Mouse (Mus musculus): Measurements from ENCODE around the gene Gipc2.

Gipc2 gene

DNA sequence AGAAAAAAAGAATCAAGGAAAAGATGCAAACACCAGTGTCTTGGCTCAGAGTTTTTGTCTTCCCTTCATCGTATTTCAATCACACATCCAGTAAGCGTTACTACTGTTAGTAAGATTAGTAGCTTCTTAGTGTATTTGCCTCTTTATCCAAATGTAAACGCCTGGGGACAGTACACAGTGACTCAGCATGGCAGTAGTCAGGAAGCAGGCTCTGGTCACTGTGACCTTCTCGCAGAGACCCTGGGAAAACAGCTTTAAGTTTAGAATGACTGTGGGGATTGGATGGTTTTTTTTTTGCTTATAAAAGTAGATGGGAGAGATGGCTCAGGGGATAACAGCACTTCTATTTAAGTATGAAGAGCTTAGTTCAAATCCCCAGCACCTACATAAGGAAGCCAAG lies 46.0 kb downstream of the Gipc2 start:
- DNase-seq (ENCODE audit: low spot score) = no peak

DNA sequence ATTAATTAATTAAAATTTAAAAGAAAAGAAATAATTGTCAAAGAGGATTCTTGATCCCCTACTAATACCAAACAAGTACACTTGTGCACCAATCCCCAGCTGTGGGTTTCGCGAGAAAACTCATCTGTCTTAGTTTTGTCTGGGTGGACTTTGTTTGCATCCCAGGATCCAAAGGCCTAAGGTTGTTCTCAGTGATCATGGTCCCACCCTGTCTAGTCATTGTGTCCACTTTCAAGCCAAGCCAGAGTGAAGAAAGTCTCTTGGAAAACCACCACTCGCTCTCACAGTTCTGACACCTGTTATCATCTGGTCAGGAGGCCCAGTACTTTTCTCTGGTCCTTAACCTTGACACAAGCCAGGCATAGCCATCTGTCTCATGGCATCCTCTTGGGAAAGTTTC lies 48.1 kb downstream of the Gipc2 start:
- DNase-seq (ENCODE audit: low spot score) = no peak

GRCm38 (mm10) chr3:152116140-152116539 lies 49.9 kb downstream of the Gipc2 start:
- DNase-seq (ENCODE audit: low spot score) = no peak

DNA sequence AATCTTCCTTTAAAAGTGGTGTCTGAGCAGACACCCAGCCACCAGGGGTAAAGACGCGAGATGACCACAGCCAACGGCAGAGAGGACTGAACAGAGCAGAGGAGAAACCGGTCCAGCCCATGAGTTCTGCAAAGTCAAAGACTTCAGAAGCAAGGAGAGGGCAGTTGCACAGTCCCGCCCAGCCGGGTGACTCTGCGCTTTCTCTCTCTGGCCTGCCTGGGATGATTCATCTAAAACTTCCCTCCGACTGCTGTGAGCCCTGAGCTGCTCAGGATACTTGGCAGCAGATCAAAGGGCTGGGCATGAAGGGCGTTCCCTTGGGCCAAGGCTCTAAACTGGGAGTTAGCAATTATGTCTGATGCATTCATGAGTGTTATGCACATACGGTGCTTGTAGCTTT lies 51.2 kb downstream of the Gipc2 start:
- DNase-seq (ENCODE audit: low spot score) = peak; percentile 70

DNA sequence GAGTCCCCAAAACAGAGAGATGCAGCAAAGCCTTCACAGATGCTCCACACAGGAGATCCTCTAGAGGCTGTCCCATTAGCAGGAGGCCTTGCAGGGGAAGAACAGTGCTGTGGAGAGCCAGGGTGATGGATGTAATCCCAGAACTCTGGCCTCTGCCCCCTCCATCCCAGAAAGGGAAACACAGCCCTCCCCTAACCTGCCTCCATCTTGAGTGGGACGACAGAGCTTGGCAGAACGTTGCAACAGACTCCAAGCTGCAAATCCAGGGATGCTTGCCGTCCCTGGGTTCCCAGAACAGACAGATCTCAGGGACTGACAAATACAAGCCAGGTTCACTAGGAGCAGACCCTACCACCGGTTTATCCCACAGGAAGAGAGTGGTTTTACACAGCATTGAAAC lies 51.8 kb downstream of the Gipc2 start:
- no peak for DNase-seq (ENCODE audit: low spot score)

DNA sequence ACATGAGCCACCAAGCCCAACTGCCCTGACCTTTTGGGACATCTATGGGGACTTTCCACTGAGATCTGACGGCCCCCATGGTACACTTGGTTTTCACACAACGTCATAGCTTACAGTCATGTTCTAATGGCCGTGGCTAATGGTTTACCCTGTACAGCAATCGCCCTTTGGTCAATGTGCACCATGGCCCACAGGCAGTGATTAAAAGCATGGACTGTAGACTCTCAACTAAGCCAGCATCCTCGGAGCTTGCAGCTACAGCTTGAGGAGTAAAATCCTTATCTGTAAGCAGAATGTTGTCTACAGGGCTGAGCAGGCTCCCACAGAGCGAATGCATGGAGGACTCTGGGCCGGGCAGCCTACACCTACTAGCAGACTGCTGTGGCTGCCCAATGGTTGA lies 52.5 kb downstream of the Gipc2 start:
- DNase-seq (ENCODE audit: low spot score) = no peak

- no peak for DNase-seq (ENCODE audit: low spot score)
Measured at GRCm38 (mm10) chr3:152112664-152113063, 53.4 kb downstream of the Gipc2 start.

DNA sequence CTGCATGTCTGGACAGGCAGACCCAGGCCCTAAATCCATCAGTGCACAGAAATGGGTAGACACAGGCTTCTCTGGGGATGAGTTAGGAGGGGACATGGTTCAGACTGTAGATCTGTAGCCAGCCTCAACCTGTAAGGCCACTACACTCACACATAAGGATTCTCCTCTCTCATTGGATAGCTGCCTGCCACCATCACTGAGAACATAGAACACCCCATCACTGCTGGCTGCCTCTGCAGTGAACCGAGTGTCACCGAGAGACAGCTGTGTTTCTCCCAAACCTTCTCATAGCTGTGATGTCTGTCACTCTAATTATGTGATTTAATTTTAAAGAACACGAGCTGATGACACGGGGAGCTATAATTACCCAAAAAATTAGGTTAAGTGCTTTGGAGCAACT lies 54.5 kb downstream of the Gipc2 start:
- no peak for DNase-seq (ENCODE audit: low spot score)

DNA sequence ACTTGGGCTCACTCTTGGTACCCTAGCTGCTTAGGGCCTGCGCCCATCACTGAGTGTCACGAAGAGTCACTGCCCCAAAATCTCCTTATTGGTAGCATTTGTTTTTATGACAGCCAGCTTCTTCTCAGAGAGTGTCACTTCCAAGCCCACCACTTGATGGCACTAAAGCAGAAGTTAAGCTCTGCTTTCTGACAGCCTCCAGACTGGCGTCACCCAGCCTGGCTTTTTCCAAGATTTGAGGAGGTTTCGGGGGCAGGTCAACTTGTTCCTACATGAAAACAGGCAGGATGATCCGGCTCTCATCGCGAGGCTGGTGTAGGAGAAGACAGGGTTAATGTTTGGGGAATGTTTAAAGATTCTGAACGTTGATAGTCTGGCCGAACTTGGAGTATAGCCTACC lies 54.9 kb downstream of the Gipc2 start:
- peak; percentile 88 for DNase-seq (ENCODE audit: low spot score)

- no peak for DNase-seq (ENCODE audit: low spot score)
Measured at GRCm38 (mm10) chr3:152109260-152109587, 56.8 kb downstream of the Gipc2 start.

DNA sequence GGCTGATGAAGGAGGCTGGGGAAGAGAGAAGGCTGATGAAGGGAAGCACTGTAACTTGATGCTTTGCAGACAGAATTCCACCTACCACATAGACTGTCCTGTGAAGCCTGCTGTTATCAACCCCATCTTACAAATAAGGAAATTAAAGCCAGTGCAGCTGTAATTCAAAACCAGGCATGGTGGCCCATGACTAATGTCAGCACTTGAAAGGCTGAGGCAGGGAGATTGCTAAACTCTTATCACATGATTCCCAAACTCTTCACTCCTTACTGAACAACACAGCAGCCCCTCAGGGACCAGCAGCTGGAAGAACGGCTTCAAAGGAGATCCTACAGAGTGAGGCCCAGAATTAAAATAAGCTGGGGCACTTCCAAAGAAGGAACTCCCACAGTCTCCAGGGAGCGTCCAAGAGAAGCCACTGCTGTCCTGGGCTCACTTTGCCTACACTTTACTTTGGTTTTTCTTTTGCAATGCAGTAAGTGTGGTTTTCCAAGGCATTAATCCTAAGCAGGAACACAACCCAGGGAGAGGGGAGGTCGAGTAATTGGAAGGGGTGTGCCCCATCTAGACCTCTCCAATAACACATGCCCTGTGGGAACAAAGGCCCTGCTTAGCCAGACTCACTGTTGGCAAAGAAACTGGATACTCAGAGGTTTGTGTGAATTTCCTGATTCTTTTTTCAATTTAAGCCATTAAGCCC lies 57.3 kb downstream of the Gipc2 start:
- peak; percentile 29 for DNase-seq (ENCODE audit: low spot score)

DNA sequence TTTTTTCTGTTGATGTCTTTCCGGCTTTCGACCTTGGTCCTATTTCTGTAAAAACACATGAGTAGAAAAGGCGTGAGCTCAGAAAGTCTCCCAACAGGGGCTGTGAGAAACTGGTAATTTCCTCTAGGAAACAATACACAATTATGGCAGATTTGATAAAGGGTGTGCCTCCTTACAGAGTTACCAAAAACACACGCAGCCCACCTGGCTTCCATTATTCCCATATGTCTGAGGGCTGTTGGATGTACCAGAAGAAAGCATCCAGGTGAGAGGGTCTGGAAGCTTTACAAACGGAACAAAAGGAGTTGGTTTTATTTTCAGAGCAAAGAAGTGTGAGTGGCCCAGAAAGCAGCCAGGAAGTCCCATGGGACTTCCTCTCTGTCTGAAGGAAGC lies 58.0 kb downstream of the Gipc2 start:
- DNase-seq (ENCODE audit: low spot score) = no peak

- DNase-seq (ENCODE audit: low spot score) = peak; percentile 73
Measured at GRCm38 (mm10) chr3:152107149-152108002, 58.7 kb downstream of the Gipc2 start.

GRCm38 (mm10) chr3:152106225-152107148 lies 59.5 kb downstream of the Gipc2 start:
- peak; percentile 54 for DNase-seq (ENCODE audit: low spot score)

DNA sequence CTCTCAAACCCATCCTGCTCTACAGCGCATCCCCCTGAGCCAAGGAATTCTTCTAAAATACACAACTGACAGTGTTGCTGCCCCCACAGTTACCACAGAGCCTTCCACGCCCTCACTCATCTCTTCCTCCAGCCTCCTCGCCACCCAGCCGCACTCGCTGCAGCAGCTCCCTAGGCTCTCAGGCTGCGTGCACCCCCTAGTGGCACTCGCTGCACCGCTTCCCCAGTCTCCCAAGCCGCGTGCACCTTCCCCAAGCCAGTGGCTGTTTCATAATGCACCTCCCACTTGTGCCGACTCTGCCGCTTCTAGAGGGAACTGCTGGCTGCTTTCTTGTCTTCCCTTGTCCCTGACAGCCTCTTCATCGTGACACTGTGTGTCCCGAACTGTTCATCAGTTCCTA lies 60.7 kb downstream of the Gipc2 start:
- DNase-seq (ENCODE audit: low spot score) = peak; percentile 88

DNA sequence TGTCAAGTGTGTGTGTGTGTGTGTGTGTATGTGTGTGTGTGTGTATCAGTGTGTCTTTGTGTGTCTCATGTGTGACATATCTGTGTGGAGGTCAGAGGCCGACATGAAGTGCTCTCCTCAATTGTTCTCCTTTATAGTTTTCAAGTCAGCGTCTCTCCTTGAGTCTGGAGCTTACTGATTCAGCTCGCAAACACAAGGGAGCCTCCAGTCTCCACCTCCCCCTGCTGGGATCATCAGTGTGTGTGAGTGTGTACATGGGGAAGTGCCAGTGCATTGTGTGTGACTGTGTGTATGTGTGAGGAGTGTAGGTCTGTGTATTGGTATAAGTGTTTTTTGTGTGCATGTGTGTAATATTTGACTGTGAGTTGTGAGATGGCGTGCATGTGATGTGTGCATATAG lies 62.6 kb downstream of the Gipc2 start:
- no peak for DNase-seq (ENCODE audit: low spot score)

GRCm38 (mm10) chr3:152101459-152101858 lies 64.6 kb downstream of the Gipc2 start:
- no peak for DNase-seq (ENCODE audit: low spot score)

DNA sequence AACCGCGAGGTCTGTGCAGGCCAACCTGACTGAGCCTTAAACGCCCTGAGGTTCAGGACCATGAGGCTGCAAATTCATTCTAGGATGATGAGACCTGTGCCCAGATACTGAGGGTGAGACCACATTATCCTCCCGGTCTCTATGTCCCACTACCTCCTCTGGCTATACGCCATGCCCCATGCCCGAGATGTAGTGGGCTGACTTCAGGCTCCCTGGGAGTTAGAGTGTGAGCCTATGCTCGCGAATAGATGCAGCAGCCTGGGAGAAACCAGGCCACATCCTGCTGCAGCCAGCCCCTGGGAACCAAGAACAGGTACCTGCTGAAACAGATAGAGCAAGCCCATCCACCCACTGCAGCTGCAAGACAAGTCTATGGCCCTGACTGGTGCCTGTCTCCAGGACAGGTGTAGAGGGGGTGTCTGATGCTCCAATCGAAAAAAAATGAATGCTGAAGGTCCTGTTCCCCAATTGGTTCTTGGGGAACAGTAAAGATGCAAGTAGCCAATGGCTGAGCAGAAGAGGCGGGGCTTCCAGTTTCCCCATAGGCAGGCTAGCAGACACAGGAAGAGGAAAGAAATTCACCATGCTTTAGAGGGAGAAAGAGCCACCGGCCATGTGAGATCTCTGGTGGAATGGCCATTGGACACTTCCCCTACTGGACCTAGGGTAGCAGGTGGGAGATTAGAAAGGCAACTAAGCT lies 65.8 kb downstream of the Gipc2 start:
- peak; percentile 36 for DNase-seq (ENCODE audit: low spot score)

DNA sequence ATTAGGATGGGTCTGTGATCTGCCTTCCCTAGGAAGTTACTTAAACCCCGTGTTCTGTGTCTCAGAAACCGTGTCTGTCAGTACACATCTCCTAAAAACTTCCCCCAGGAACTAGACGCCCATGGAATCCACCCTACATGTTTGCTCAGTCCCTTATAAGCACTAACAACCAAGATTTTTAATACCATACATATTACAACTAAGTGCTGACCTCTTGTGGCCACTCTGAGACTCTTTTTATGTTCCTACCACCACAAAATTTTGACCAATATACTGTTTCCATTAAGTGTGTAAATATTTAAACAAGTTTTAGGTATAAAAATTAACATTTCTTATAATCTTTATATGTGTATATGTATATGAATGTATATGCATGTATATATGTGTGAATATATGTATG lies 71.0 kb downstream of the Gipc2 start:
- DNase-seq (ENCODE audit: low spot score) = peak; percentile 67

- DNase-seq (ENCODE audit: low spot score) = peak; percentile 39
Measured at GRCm38 (mm10) chr3:152092385-152093057, 73.5 kb downstream of the Gipc2 start.

DNA sequence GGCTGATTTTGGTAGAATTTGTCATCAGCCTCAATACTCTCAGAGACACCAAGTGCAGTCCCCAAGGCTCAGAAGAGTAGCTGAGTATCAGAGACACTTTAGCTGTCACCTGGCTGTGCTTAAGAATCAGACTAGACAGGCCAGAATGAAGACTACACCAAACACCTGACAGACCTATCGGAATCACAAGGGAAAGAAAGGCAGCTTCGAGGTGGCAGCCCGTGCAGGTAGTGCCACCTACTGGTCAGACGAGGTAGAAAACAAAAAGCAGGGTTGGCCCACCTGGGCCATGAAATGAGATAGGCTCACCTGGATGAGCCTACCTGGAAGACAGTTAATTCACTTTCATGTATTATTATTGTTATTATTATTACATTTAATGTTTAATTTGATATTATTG lies 76.9 kb downstream of the Gipc2 start:
- DNase-seq (ENCODE audit: low spot score) = peak; percentile 71
